Mouse (Mus musculus): ENCODE measurements around the gene Gpr4. TPM values are rescaled to one million over a fixed set of nuclear protein-coding genes. Genes with fewer than 3 reads are reported as not detected.
A peak's percentile ranks its signal among the peaks of the same experiment; 100 is the strongest.

Gene Gpr4
- total and polyA plus RNA-seq, 3 experiments: 0.04 to 0.31 TPM; not detected in 1

DNA sequence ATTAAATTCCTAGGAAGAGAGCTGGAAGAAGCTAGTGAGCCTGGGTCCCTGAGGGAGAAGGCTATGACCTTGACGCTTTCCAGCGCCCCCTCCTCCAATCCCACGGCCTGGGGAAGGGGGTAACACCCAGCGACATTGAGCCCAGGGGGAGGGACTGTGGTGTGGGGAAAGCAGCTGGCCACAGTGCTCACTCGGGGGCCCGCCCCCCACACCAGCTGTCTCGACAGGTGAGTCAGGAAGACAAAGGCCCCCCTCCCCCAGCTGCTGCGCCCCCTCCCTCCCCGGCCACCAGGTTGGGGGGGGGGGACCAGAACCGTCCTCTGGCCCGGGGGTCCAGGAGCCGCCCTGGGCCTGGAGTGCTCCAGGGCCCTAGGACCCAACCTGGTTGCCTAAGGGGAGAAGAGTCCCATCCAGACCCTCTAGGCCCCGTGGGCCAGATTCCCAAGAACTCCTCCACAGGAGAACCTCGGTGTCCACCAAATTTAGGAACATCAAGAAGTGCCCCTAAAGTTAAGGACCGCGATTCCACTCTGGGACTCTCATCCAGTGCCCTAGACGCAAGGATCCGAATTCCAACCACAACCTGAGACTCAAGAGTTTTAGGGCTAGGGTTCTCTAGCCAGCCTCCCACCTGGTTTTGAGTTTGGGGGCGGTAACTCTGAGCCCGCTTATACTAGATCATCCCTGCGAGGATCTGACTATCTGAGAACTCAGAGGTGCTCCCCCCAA is 58.3 kb downstream of the Gpr4 start:
- peaks cover 18 to 45% of the 10 kb centered on the region in 2 experiments for H3K4me1 ChIP-seq (ENCODE audit: control insufficient read depth in 1 of 2, insufficient read depth in 2 of 2)
- in situ Hi-C loops (cut with MboI; ENCODE audit: low pct_ligation_motif_present, low pct_unique_long_range_greater_than_20kb, low sequenced_read_pairs) (loop anchor here (5.0 kb wide), 1 partner anchor 38 kb away; no protein-coding TSS in a partner anchor), dilution Hi-C loops (cut with MboI; ENCODE audit: extremely low pct_ligation_motif_present, extremely low pct_unique_long_range_greater_than_20kb, low sequenced_read_pairs) (no loop called here)
- H3K27ac ChIP-seq (ENCODE audit: insufficient read depth, low read depth): peak overlapping the region; percentile 75; the same call in 1 of the 2 replicates
- peak; percentile 55 for DNase-seq (ENCODE audit: extremely low read depth)
- H3K79me2 ChIP-seq (replicated peaks; ENCODE audit: control insufficient read depth, extremely low read depth, insufficient read depth, poor library complexity, severe bottlenecking): peaks cover 48% of the 10 kb centered on the region
- peak overlapping the region; percentile 91 for H3K9ac ChIP-seq (ENCODE audit: insufficient read depth, low read depth)
- H3K27me3 ChIP-seq (replicated peaks): no peaks in the 10 kb centered on the region
- H3K4me2 ChIP-seq (ENCODE audit: insufficient read depth, low read depth, poor library complexity, severe bottlenecking): peak overlapping the region; percentile 59
- H3K9me3 ChIP-seq (replicated peaks; ENCODE audit: low read length): peaks cover under 1% of the 10 kb centered on the region
- 0 out of 2 replicates have a peak, but pooled peaks have one; percentile 2 for TF ChIP-seq HCFC1 (IDR thresholded peaks at IDR 0.05; ENCODE audit: low read depth, low read length)
- 0 out of 2 replicates have a peak, but pooled peaks have one; percentile 6 for TF ChIP-seq MAZ (IDR thresholded peaks at IDR 0.05; ENCODE audit: low read depth, low read length)
- peak; percentile 9; the same call in 1 of the 2 replicates for TF ChIP-seq ETS1 (conservative IDR thresholded peaks at IDR 0.05; ENCODE audit: low read depth, low read length)
- TF ChIP-seq BHLHE40 (IDR thresholded peaks at IDR 0.05; ENCODE audit: low read depth, low read length): no peak
- TF ChIP-seq MAX (IDR thresholded peaks at IDR 0.05; ENCODE audit: low read length): peak; percentile 7; the same call in 1 of the 2 replicates
- H3K36me3 ChIP-seq (replicated peaks in 1 of 2; ENCODE audit: control insufficient read depth in 1 of 2, insufficient read depth in 1 of 2, low read length in 1 of 2): peaks cover 8 to 12% of the 10 kb centered on the region in 2 experiments
- H3K4me3 ChIP-seq (replicated peaks in 1 of 3; ENCODE audit: low read depth in 2 of 3, low read length in 2 of 3, poor library complexity in 1 of 3): peak overlapping the region; percentile 75 to 95 (median 94)

DNA sequence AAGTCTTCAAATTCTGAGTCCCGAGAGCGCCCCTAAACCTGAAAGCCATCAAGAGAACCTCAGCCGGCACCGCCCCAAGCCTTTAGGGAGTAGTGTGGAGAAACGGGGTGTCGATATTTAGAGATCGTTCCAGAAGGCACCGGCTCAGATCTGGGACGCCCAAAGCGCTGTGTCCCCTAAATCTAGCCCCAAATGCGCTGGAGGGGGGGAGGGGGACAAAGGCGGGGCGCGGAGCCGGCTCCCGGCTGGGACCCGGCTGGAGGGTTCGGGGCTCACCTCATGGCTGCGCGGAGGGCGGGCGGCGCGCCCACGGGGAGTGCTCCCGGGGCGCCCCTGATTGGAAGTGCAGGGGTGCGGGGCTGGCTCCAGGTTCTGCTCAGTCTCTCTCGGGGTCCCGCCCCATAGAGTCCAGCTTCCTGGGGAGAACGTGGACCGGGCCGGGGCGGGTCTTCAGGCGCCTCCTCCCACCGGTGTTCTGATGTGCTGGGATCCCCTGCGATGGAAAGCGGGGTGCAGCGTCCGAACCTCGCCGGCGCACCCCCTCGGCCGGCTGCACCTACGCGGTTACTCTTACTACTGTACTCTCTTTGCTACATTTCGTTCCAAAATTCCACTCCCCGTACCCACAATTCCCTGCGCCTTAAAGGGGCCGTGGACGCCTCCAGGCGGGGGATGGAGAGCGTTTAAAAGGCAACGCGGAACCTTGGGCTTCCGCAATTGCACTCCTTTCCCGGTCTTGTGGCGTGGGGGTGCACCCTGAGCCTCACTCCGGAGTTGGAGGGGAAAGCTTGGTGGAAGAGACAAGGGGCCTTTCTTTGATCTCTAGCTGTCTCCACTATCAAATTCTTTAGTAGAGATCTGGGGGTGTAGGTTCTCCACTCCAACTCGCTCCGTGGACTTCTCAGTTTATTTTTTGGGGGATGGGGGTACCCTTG is 59.2 kb downstream of the Gpr4 start, which contains the start of gene Vasp:
TSS of gene Vasp (minus strand) at position 580 of the 935 bp plus-strand sequence.
- DNase-seq (ENCODE audit: extremely low read depth): peak; percentile 90
- peak within 1 kb of the TSS; percentile 75 for H3K27ac ChIP-seq (ENCODE audit: insufficient read depth, low read depth)
- in situ Hi-C loops (cut with MboI; ENCODE audit: low pct_ligation_motif_present, low pct_unique_long_range_greater_than_20kb, low sequenced_read_pairs) (loop anchor here (5.0 kb wide), 1 partner anchor 39 kb away; no protein-coding TSS in a partner anchor), dilution Hi-C loops (cut with MboI; ENCODE audit: extremely low pct_ligation_motif_present, extremely low pct_unique_long_range_greater_than_20kb, low sequenced_read_pairs) (no loop called here)
- H3K4me2 ChIP-seq (ENCODE audit: insufficient read depth, low read depth, poor library complexity, severe bottlenecking): peak within 1 kb of the TSS; percentile 69
- peaks cover 40% of the 10 kb centered on the region for H3K79me2 ChIP-seq (replicated peaks; ENCODE audit: control insufficient read depth, extremely low read depth, insufficient read depth, poor library complexity, severe bottlenecking)
- peak within 1 kb of the TSS; percentile 91 for H3K9ac ChIP-seq (ENCODE audit: insufficient read depth, low read depth)
- H3K4me3 ChIP-seq (replicated peaks in 1 of 3; ENCODE audit: low read depth in 2 of 3, low read length in 2 of 3, poor library complexity in 1 of 3): peak within 1 kb of the TSS; percentile 75 to 95 (median 94)
- TF ChIP-seq TBP (conservative IDR thresholded peaks at IDR 0.05; ENCODE audit: low read depth, low read length) (peak; percentile 92), ETS1 (conservative IDR thresholded peaks at IDR 0.05; ENCODE audit: low read depth, low read length) (0 out of 2 replicates have a peak, but pooled peaks have one; percentile 7), ELF1 (IDR thresholded peaks at IDR 0.05; ENCODE audit: low read depth, low read length) (peak; percentile 87), NRF1 (IDR thresholded peaks at IDR 0.05; ENCODE audit: low read depth, low read length) (peak; percentile 16; the same call in 1 of the 2 replicates), HCFC1 (IDR thresholded peaks at IDR 0.05; ENCODE audit: low read depth, low read length) (peak; percentile 80), ZMIZ1 (IDR thresholded peaks at IDR 0.05; ENCODE audit: low read depth, low read length) (peak; percentile 69), NELFE (IDR thresholded peaks at IDR 0.05; ENCODE audit: low read depth, low read length) (peak; percentile 84), MAFK (IDR thresholded peaks at IDR 0.05; ENCODE audit: insufficient replicate concordance, low read length) (0 out of 2 replicates have a peak, but pooled peaks have one; percentile 4), TCF12 (IDR thresholded peaks at IDR 0.05; ENCODE audit: low read depth, low read length) (peak; percentile 10; the same call in 1 of the 2 replicates), ZNF384 (IDR thresholded peaks at IDR 0.05; ENCODE audit: low read depth, low read length) (no peak), POLR2A (IDR thresholded peaks at IDR 0.05; ENCODE audit: low read depth, low read length) (peak; percentile 84), CHD1 (IDR thresholded peaks at IDR 0.05; ENCODE audit: low read depth, low read length) (0 out of 2 replicates have a peak, but pooled peaks have one; percentile 50), KAT2A (IDR thresholded peaks at IDR 0.05; ENCODE audit: insufficient replicate concordance, low read length) (0 out of 2 replicates have a peak, but pooled peaks have one; percentile 51), POLR2AphosphoS2 (IDR thresholded peaks at IDR 0.05; ENCODE audit: low read depth, low read length) (no peak), MAZ (IDR thresholded peaks at IDR 0.05; ENCODE audit: low read depth, low read length) (no peak; the same call in 1 of the 2 replicates), CTCF (conservative IDR thresholded peaks at IDR 0.05 in 1 of 2, IDR thresholded peaks at IDR 0.05 in 1 of 2; ENCODE audit: low read depth in 2 of 2, low read length in 2 of 2) (no peak), SIN3A (IDR thresholded peaks at IDR 0.05; ENCODE audit: low read length) (peak; percentile 90), MAX (IDR thresholded peaks at IDR 0.05; ENCODE audit: low read length) (no peak; the same call in 1 of the 2 replicates), MYC (IDR thresholded peaks at IDR 0.05; ENCODE audit: low read depth, low read length) (0 out of 2 replicates have a peak, but pooled peaks have one; percentile 50), CHD2 (IDR thresholded peaks at IDR 0.05; ENCODE audit: low read length) (peak; percentile 33; the same call in 1 of the 2 replicates), MXI1 (IDR thresholded peaks at IDR 0.05; ENCODE audit: low read depth, low read length) (peak; percentile 26; the same call in 1 of the 2 replicates), MEF2A (IDR thresholded peaks at IDR 0.05; ENCODE audit: borderline replicate concordance, low read depth, low read length) (peak; percentile 60), ZC3H11A (IDR thresholded peaks at IDR 0.05; ENCODE audit: low read depth, low read length) (no peak), EP300 (IDR thresholded peaks at IDR 0.05; ENCODE audit: low read length) (no peak; the same call in 1 of the 2 replicates)
- no peaks in the 10 kb centered on the region for H3K27me3 ChIP-seq (replicated peaks)
- peaks cover 2% of the 10 kb centered on the region for H3K9me3 ChIP-seq (replicated peaks; ENCODE audit: low read length)
- H3K36me3 ChIP-seq (replicated peaks in 1 of 2; ENCODE audit: control insufficient read depth in 1 of 2, insufficient read depth in 1 of 2, low read length in 1 of 2): peaks cover 7 to 9% of the 10 kb centered on the region in 2 experiments
- H3K4me1 ChIP-seq (ENCODE audit: control insufficient read depth in 1 of 2, insufficient read depth in 2 of 2): peaks cover 11 to 39% of the 10 kb centered on the region in 2 experiments

Measured in CH12.LX (cell line).